Mouse (Mus musculus) cerebellum, postnatal 4 days (tissue): ENCODE measurements around the gene Tcf7l1.
A peak's percentile ranks its signal among the peaks of the same experiment; 100 is the strongest.

Experiments
- DNase-seq, 2 experiments: peaks; one replicate each; pipeline ENCODE4 v3.0.0; 2022; ENCODE audit warnings: low spot score in 2 of 2, mixed read lengths in 1 of 2

Gene Tcf7l1

GRCm38 (mm10) chr6:72787322-72787947 lies 1.6 kb downstream of the Tcf7l1 start:
- DNase-seq = no peak

GRCm38 (mm10) chr6:72783780-72784179 lies 5.3 kb downstream of the Tcf7l1 start:
- DNase-seq = no peak

DNA sequence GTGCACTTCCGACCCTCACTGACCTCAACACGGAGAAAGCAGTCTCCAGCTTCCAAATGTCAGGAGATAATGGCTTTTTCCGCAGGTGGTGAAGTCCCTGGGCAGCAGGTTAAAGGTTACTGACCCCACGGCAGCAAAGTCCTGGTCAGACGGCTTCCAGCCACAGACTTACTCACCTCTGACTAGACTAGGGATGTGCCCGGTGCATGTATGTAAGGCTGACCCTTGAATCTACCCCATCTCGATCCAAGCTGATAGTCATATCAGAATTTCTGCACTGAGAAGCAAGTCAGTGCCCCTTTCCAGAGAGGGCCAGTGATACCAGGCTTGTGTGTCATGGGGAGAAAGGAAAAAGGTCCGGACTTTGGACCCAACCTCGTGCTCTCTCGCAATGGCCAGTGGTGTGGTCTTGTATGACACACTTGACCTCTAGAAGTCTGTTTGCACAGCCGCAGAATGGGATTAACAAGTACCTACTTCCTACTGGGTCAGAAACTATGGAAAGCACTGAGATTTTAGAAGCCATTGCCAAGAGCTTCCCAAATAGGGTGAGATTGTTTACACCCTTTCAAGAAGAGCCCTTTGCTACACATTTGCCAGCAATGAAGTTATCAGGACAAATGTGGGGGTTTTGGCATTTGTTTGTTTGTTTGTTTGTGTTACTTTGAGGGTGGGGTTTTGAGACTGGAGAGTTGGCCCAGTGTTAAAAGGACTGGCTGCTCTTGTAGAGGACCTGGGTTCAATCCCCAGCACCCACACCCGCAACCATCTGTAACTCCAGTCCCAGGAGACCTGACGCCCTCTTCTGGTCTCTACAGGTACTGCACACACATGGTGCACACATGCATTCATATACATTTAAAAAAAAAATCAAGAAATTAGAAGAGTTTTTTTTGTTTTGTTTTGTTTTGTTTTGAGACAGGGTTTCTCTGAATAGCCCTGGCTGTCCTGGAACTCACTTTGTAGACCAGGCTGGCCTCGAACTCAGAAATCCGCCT lies 10.0 kb downstream of the Tcf7l1 start:
- no peak for DNase-seq

DNA sequence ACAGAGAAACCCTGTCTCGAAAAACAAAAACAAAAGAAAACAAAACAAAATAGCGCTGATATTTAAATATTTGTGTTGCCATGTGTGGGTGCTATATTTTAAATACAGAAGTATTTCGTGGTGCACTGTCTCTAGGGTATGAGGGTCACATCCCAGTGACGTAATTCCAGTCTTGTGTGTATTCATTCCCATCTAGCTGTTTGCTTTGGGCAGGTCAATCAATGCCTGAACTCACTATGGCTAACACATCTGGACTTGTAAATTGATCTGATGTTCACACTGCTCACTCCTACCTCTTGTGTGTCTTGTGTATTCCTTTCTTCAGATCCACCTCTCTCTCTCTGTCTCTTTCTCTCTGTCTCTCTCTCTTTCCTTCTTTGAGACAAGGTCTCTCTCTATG lies 11.8 kb downstream of the Tcf7l1 start:
- DNase-seq = no peak

DNA sequence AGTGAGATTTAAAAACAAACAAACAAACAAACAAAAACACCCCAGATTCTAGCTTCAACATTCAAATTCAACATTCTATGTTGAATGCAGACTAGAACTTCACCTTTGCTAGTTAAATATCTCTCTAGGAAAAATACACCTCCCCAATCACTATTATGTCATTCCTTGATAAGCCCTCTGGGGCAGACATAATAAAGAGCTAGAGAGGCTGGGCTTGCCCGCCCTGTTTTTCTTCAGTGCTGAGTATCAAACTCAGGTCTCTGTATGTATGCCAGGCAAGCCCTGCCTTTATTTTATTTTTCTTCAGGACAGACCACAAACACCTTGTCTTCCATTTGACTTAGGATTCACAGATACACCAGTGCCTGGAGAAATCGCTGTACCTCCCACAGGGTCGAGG lies 14.8 kb downstream of the Tcf7l1 start:
- DNase-seq = no peak

DNA sequence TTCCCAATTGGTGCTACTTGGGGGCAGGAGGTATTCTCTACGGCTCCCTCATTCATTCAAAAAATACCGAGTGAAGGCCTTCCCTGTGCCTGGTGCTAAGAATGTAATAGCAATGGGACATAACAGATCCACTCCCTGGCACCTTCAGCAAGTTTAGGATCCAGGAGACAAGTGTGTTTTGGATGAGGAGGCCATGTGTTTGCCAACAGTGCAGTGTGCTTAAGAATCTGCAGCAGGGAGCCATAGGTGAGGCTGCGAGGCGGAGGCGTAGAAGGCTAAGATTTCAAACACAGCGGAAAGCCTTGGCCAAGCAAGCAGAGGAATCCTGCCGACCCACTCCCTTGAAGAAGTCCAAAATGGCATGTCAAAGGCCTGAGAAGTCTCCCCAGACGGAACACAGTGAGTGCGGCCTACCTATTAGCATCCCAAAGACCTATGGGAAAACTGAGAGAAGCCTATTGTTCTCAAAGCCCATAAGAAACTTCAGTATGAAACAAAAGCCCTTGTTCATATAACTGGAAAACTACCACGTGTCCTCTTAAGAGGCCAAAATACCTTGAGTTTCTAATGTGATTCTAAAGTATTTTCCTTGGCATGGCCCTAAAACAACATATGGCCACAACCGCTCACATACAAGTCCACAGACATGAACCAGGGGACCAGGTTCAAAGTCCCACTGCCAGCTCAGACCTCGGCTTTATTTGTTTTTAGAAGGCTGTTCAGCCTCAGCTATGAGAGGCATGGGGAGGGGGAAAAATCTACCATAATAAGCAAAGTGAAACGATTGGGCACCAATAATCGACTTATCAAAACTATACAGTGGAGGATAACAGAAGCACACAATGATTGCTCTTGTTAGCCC lies 18.9 kb downstream of the Tcf7l1 start:
- DNase-seq = no peak

- DNase-seq = no peak
Observed at GRCm38 (mm10) chr6:72769343-72769742, 19.7 kb downstream of the Tcf7l1 start.

DNA sequence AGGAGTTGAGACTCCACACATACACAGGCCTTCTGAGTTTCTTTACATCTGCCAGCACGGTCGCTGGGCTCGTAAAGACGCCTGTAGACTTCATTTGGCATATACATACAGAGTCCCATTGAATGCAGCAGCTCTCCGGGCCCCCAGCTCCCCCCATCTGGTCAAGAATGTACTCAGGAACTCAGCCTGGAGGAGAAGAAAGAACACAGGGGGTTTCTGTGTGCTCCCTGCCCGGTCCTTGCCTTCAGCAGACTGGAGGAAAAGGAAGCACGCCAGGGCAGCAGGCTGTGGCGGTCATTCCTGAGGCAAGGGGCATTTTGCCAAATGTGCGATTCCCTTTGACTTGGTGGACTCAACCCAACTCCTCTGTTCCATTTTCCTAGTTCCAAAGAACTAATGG lies 20.2 kb downstream of the Tcf7l1 start:
- DNase-seq = peak in 1 of 2 experiments; percentile 63

DNA sequence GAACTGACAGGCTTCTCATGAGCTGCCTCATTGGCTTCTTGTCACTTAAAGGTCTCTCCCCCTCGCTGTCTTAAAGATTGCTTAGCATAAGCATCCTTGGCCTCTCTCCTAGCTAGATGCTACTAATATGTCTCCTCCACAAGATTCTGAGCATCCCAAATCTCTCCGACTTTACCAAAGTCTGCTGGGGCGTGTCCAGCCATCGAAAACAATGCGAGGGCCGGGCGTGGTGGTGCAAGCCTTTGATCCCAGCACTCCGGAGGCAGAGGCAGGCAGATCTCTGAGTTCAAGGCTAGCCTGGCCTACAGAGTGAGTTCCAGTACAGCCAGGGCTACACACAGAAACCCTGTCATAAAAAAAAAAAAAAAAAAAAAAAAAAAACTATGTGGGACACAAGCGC lies 21.0 kb downstream of the Tcf7l1 start:
- DNase-seq = no peak

- DNase-seq = no peak
Observed at GRCm38 (mm10) chr6:72763616-72764015, 25.4 kb downstream of the Tcf7l1 start.

- DNase-seq = no peak
Observed at GRCm38 (mm10) chr6:72761645-72762044, 27.4 kb downstream of the Tcf7l1 start.

GRCm38 (mm10) chr6:72758239-72759017 lies 30.6 kb downstream of the Tcf7l1 start:
- DNase-seq = no peak

GRCm38 (mm10) chr6:72755267-72755889 lies 33.7 kb downstream of the Tcf7l1 start:
- peak in 1 of 2 experiments; percentile 16 for DNase-seq

DNA sequence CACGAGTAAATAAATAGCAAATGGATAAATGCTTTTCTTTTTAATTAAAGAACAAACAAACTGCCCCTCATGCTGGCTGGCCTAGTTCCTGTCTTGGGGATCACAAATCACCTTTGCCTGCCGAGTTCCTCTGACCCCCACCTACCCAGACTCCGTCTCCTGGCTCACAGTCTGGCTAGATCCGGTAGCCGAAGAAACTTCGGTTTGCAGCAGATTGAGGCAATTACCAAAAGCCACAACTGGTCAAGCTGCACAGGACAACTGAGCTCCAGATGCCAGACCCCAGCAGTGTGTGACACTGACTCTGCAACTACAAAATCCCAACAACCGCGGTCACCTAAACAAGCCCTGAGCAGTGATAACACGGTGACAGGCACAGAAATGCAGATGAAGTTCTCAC lies 34.8 kb downstream of the Tcf7l1 start:
- DNase-seq = no peak

DNA sequence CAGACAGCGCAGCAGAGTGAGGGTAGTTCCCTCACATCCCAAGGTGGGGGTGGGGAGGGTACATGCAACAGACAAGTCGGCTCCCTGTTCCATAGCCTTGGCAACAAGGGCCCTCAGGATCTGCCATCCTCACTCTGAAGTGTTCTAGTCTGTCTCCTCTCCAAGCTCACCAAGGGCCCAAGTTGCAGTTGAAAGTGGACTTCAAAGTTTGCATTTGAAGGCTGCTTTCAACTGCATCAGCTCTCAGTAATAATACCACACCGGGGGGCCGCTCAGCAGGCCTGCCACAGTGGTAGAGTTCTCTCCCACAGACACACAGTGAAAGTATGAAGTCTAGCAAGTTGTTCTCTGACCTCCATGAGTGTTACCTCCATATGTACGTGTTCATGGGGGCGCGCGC lies 35.3 kb downstream of the Tcf7l1 start:
- DNase-seq = no peak

DNA sequence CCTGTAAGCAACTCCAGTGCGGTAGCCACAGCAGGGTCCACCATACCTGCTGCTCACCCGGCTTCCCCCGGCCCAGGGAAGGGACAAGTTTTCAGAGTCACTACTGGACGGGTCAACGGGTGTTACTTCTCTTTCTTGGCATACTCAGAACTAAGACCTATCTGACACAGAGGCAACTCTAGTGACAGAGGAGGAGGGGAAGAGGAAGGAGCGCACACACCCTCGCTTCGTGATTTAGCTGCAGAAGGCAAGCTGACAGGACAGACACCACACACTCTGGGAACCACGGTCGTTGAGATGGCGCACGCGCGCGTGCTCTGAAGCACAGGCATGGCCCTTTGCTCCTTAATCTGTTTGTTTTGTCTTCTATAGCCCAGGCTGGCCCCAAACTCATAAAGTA lies 36.2 kb downstream of the Tcf7l1 start:
- no peak for DNase-seq

DNA sequence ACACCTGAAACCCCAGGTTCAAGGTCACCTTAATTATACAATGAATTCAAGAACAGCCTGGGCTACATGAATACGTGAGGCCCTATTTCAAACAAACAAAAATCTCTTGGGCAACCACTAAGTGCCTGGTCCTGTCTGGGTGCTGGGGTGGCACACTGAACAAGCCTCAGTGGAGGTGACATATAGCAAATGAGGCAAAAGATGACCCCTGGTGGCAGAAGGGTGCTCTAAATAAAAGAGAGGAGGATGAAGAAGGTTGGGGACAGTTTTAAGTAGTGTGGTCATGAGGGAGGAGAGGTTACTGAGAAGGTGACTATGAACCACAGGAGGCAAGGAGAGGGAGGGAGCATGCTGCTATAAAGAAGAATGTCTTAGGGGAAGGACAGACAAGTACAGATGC lies 37.8 kb downstream of the Tcf7l1 start:
- DNase-seq = no peak

GRCm38 (mm10) chr6:72748882-72749437 lies 40.1 kb downstream of the Tcf7l1 start:
- DNase-seq = no peak

DNA sequence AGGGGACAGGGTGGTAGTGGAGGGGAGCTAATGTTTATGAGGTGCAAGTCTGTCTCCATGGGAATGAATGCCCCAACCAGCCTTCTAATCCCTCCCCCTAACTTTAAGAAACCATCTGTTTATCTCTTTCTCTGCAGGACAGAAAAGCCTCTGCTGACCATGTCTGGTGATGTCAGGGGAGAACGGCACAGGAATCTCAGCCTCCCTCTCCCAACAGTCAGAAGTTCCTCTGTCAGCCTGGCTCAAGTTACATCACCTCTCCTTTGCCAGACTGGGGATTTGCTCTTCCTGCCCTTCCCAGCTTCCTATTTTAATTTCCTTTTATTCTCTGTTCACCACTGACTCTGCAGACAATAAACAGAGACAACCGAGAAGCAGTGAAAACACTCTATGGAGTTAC lies 40.6 kb downstream of the Tcf7l1 start:
- no peak for DNase-seq

GRCm38 (mm10) chr6:72747814-72748213 lies 41.2 kb downstream of the Tcf7l1 start:
- no peak for DNase-seq

DNA sequence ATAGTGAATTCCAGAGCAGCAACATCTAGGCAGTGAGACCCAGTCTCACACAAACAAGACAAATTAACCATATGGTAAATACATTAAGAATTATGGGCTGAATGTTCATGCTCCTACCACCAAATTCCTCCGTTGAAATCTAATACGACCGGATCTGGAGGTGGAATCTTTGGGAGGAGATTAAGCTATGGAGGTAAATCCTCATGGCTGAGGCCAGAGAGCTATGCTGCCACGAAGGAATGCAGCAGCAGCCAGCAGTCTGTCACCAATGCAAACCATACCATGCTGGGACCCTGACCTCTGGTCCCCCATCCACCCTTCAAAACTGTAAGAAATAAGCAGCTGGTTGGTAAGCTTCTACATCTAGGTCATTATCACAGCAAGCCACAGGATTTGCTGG lies 41.9 kb downstream of the Tcf7l1 start:
- DNase-seq = no peak
